Mouse (Mus musculus) kidney, adult 2 months (tissue): ENCODE measurements at regions not wholly inside any gene's neighbourhood (a gene's known extent, or its start where the extent isn't known, plus 50 kb on each side); places are given as distances from the start of the nearest gene placed in this dataset.

Source experiments
- DNase-seq: peaks from one replicate; pipeline ENCODE4 v3.0.0; 2021
- H3K27ac ChIP-seq: fragments of 200-500 bp; 2 replicates; pipeline ENCODE4 v1.5.1; 2012; ENCODE audit warnings: low read depth, low read length, control low read depth, inconsistent platforms; ENCODE audit not compliant: insufficient read depth
- H3K27me3 ChIP-seq: fragments of 200-500 bp; replicated peaks from 2 replicates; pipeline ENCODE4 v1.6.1; 2012; ENCODE audit warnings: mild to moderate bottlenecking, moderate library complexity, low read length, inconsistent platforms; ENCODE audit not compliant: control insufficient read depth, insufficient read depth
- H3K36me3 ChIP-seq: fragments of 200-500 bp; 2 replicates; pipeline ENCODE4 v1.6.1; 2012; ENCODE audit warnings: mild to moderate bottlenecking, moderate library complexity, low read length, inconsistent platforms; ENCODE audit not compliant: control insufficient read depth, insufficient read depth
- H3K4me1 ChIP-seq: fragments of 200-500 bp; 2 replicates; pipeline ENCODE4 v1.6.1; 2011; ENCODE audit warnings: low read length; ENCODE audit not compliant: control insufficient read depth, insufficient read depth
- H3K4me3 ChIP-seq: fragments of 200-500 bp; 2 replicates; pipeline ENCODE4 v1.5.1; 2011; ENCODE audit warnings: mild to moderate bottlenecking, low read depth, low read length, control low read depth; ENCODE audit not compliant: insufficient read depth
- CTCF ChIP-seq: fragments of 200-500 bp; conservative IDR thresholded peaks from 2 replicates; pipeline ENCODE4 v1.5.1; 2011; ENCODE audit warnings: low read depth, mild to moderate bottlenecking, control low read depth, low read length, moderate library complexity, mixed read lengths; ENCODE audit not compliant: insufficient read depth, insufficient read length
- POLR2A ChIP-seq: fragments of 200-500 bp; IDR thresholded peaks from one replicate; pipeline ENCODE4 v1.6.1; 2011; ENCODE audit warnings: low read depth, low read length, control low read depth
- WGBS: fragments of 180-500 bp; shearing (Covaris S2); methylation state at CpG from one replicate; pipeline ENCODE4 v1.1.7; 2018; 5-methylcytosine and 5-hydroxymethylcytosine counted together

DNA sequence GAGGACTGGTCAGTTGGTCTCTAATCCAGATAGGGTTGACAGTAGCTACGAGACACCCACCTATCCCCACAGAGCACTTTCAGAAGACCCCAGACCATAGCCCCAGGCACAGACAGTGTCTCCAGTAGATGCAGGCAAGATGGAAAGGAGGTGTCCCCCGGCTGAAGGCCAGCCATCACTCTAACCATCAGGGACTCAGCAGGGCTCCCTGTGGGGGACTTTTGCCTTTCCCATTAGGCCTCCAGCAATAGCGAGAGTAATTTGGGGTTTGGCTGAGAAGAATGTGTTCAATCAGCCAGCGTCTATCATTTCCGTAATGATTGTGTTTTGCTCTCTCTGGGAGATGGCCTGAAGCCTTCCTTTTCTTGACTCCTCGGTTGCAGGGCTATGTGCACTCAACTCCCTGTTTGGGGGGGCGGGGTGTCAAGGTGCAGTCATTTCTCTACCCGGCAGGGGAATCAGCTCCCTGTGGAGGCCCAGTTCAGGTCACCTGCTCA lies 68.1 kb upstream of the Hpcal1 start:
- no peak overlapping the region for H3K27ac ChIP-seq
- H3K4me1 ChIP-seq, result no peaks in the 10 kb centered on the region
- WGBS, result 81% methylated on average over 8 of the region's 8 CpGs
- DNase-seq, result no peak
- no peak for TF ChIP-seq CTCF
- no peak for TF ChIP-seq POLR2A
- no peaks in the 10 kb centered on the region for H3K36me3 ChIP-seq
- no peak overlapping the region for H3K4me3 ChIP-seq
- no peaks in the 10 kb centered on the region for H3K27me3 ChIP-seq

DNA sequence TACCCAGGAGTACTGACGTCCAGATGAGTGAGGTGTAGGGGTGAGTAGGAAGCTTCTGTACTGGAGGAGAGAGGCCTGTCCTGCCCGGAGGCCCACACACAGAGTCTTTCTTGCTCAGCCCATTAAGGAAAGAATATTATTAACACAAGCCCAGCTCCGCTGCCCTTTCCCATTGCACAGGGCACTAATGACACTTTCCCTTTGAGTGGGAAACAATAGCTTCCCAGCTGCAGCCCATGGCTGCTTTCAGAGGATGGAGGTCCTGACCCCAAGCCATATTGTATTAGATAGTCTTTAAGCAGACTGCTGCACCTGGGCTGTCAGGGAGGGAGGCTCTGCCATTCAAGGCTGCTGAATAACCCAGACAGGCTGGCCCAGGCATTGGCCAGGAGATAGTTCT lies 64.6 kb upstream of the Hpcal1 start:
- Histone ChIP-seq H3K4me3 (no peak overlapping the region), H3K27me3 (no peaks in the 10 kb centered on the region), H3K4me1 (no peaks in the 10 kb centered on the region), H3K27ac (no peak overlapping the region), H3K36me3 (no peaks in the 10 kb centered on the region)
- TF ChIP-seq POLR2A (no peak), CTCF (no peak)
- DNase-seq, result no peak
- WGBS, result 78% methylated on average over 3 of the region's 3 CpGs

DNA sequence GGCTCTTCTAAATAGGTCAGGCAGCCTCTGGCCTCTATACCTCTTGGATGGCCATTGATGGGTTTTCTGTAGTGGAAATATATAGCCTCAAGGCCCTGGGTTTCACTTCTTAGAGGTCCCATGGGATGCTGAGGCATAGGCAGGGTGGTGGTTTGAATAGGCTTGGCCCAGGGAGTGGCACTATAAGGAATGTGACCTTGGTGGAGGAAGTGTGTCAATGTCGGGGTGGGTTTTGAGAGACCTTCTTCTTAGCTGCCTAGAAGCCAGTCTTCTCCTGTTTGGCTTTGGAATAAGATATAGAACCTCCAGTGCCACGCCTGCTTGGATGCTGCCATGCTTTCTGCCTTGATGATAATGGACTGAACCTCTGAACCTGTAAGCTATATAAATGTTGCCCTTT lies 59.5 kb upstream of the Hpcal1 start:
- WGBS, result 93% methylated on average over 2 of the region's 2 CpGs

DNA sequence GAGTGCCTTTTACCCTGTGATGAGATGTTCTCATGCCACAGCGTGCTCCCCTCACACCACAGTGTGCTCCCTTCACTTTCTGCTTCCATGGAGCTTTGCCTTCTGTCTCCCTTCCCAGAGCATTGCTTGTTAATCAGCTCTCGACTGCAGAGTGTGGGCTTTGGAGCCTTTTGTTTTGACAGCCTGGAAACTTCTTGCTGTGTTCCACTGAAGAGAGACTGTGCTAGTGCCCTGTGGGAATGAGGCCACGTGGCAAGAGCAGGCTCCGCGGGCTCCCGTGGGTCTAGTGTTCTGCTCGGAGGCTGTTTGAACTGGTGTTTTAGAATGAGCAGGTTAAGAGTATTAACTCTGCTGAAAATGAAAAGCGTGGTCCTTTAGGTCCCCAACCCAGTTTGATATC lies 54.5 kb upstream of the Hpcal1 start:
- 69% methylated on average over 8 of the region's 8 CpGs for WGBS
- no peak overlapping the region for H3K27ac ChIP-seq
- TF ChIP-seq POLR2A (no peak), CTCF (no peak)

More for the DNA sequence above, 59.5 kb upstream of the Hpcal1 start:
- H3K4me3 ChIP-seq, result no peak overlapping the region
- H3K27me3 ChIP-seq, result no peaks in the 10 kb centered on the region
- no peak for TF ChIP-seq POLR2A
- TF ChIP-seq CTCF, result no peak
- no peak for DNase-seq
- no peaks in the 10 kb centered on the region for H3K36me3 ChIP-seq
- H3K4me1 ChIP-seq, result no peaks in the 10 kb centered on the region
- H3K27ac ChIP-seq, result no peak overlapping the region

DNA sequence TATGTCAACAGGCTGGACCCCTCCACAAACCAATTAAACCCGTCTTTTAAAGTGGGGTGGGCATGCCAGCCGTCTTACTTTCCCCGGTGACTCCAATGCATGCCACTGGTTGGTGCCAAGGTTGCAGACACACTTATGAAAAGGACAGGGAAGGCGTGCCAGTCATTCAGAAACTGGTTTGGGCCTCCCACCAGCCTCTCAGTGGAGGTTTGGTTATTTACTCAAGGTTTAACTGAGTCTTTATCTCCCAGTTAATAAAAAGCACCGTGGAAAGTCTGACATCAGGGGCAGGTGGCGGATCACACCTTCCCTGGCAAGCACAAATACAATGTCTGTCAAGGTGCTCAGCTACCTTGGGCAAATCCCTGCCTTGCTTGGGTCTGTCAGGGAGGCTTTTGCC lies 54.1 kb upstream of the Hpcal1 start:
- DNase-seq, result no peak
- WGBS, result 74% methylated on average over 6 of the region's 6 CpGs
- TF ChIP-seq POLR2A, result no peak
- TF ChIP-seq CTCF, result no peak
- H3K27ac ChIP-seq, result no peak overlapping the region
- H3K4me3 ChIP-seq, result no peak overlapping the region
- no peaks in the 10 kb centered on the region for H3K36me3 ChIP-seq
- no peaks in the 10 kb centered on the region for H3K4me1 ChIP-seq
- H3K27me3 ChIP-seq, result no peaks in the 10 kb centered on the region

More for the DNA sequence above, 54.5 kb upstream of the Hpcal1 start:
- no peak for DNase-seq
- Histone ChIP-seq H3K27me3 (no peaks in the 10 kb centered on the region), H3K4me1 (no peaks in the 10 kb centered on the region), H3K36me3 (no peaks in the 10 kb centered on the region), H3K4me3 (no peak overlapping the region)
